Mouse (Mus musculus): Measurements from ENCODE around the gene Eftud2.

The Eftud2 gene

GRCm38 (mm10) chr11:102880585-102881313, at the start of gene Eftud2, which contains the start of gene Ccdc103:
Gene Eftud2 (minus strand): TSS chr11:102880985.
Gene Ccdc103 (plus strand): TSS chr11:102881204.
- peak; percentile 94 to 96 for DNase-seq

- DNase-seq: peak in 1 of 2 experiments; percentile 70
These were observed 44.5 kb upstream of the Eftud2 start for GRCm38 (mm10) chr11:102925351-102925717.

GRCm38 (mm10) chr11:102924557-102925350, 44.0 kb upstream of the Eftud2 start, which contains the start of gene Kif18b:
Gene Kif18b (minus strand): TSS chr11:102925124.
- DNase-seq: peak; percentile 95 to 96

GRCm38 (mm10) chr11:102921491-102921890, 40.7 kb upstream of the Eftud2 start:
- no peak for DNase-seq

GRCm38 (mm10) chr11:102918077-102918476, 37.3 kb upstream of the Eftud2 start:
- no peak for DNase-seq

GRCm38 (mm10) chr11:102915380-102915779, 34.6 kb upstream of the Eftud2 start:
- no peak for DNase-seq

GRCm38 (mm10) chr11:102911376-102911775, 30.6 kb upstream of the Eftud2 start:
- no peak for DNase-seq

- DNase-seq: no peak
These were observed 22.9 kb upstream of the Eftud2 start for GRCm38 (mm10) chr11:102903654-102904053.

- no peak for DNase-seq
These were observed 21.3 kb upstream of the Eftud2 start for GRCm38 (mm10) chr11:102902107-102902506.

GRCm38 (mm10) chr11:102901199-102901598, 20.4 kb upstream of the Eftud2 start:
- no peak for DNase-seq

GRCm38 (mm10) chr11:102900763-102901162, 20.0 kb upstream of the Eftud2 start, which contains the start of gene Gfap:
Gene Gfap (minus strand): TSS chr11:102900912.
- DNase-seq: peak; percentile 91 to 97

- DNase-seq: peak; percentile 85 to 89
These were observed 17.6 kb upstream of the Eftud2 start for GRCm38 (mm10) chr11:102898408-102898807.

- peak; percentile 49 to 56 for DNase-seq
These were observed 15.9 kb upstream of the Eftud2 start for GRCm38 (mm10) chr11:102896641-102897040.

- no peak for DNase-seq
These were observed 15.0 kb upstream of the Eftud2 start for GRCm38 (mm10) chr11:102895779-102896178.

- no peak for DNase-seq
These were observed 13.9 kb upstream of the Eftud2 start for GRCm38 (mm10) chr11:102894716-102895115.

- peak; percentile 74 to 83 for DNase-seq
These were observed 12.3 kb upstream of the Eftud2 start for GRCm38 (mm10) chr11:102893015-102893651.

GRCm38 (mm10) chr11:102890096-102890495, 9.3 kb upstream of the Eftud2 start:
- DNase-seq: no peak

- no peak for DNase-seq
These were observed 7.3 kb upstream of the Eftud2 start for GRCm38 (mm10) chr11:102888135-102888534.

GRCm38 (mm10) chr11:102887433-102887832, 6.6 kb upstream of the Eftud2 start:
- DNase-seq: no peak

GRCm38 (mm10) chr11:102884616-102885219, 3.9 kb upstream of the Eftud2 start, which contains the start of gene Fam187a:
Gene Fam187a (plus strand): TSS chr11:102885169.
- DNase-seq: no peak

GRCm38 (mm10) chr11:102881314-102882198, 771 bp upstream of the Eftud2 start:
- DNase-seq: no peak

GRCm38 (mm10) chr11:102879558-102879957, 1.2 kb downstream of the Eftud2 start:
- DNase-seq: no peak

All from cerebellum, postnatal 14 days (tissue).